ENCODE assay signal across 9 mouse cellular contexts in genomic region chr5:30482319-30482718, GRCm38 (mm10). TPM values are rescaled to one million over a fixed set of nuclear protein-coding genes. Genes with fewer than 3 reads are reported as not detected.
DNase-seq lines count a peak whose midpoint lies in the region; ATAC-seq lines count a peak whose summit lies in the region.
"Had no signal": no experiment of that assay in that cellular context is flagged by ENCODE, and none has a peak within 500 bp of the region (broad histone marks: within the 10 kb centered on the region; RNA-seq: fewer than 3 reads in every experiment).

No protein-coding gene starts in this region.

- intact Hi-C loops in left cerebral cortex, postnatal 25 days (cut with DNase I), result loop anchor here (1.0 to 5.0 kb wide), 3 partner anchors 60 to 265 kb away; no protein-coding TSS in a partner anchor

- WGBS in kidney, embryonic 16.5 days, result 17% methylated on average over 5 of the region's 5 CpGs
- 23% methylated on average over 5 of the region's 5 CpGs for WGBS in midbrain, embryonic 13.5 days

- no peak for ATAC-seq in kidney, embryonic 16.5 days (ENCODE audit: low FRiP score, low TSS enrichment)
- ATAC-seq in midbrain, embryonic 13.5 days, result 0 out of 2 replicates have a peak, but pooled peaks have one; percentile 53

- no peak overlapping the region for H3K9ac ChIP-seq in kidney, embryonic 16.5 days (replicated peaks; ENCODE audit: low read length)
- no peak overlapping the region for H3K9ac ChIP-seq in midbrain, embryonic 13.5 days (replicated peaks)

- no peak overlapping the region for H3K27ac ChIP-seq in kidney, embryonic 16.5 days (ENCODE audit: low read length)
- H3K27ac ChIP-seq in midbrain, embryonic 13.5 days, result no peak overlapping the region

- no peak overlapping the region for H3K4me3 ChIP-seq in kidney, embryonic 16.5 days (ENCODE audit: low read length)
- no peak overlapping the region for H3K4me3 ChIP-seq in midbrain, embryonic 13.5 days (replicated peaks)
- H3K4me3 ChIP-seq: myocyte had no signal

- H3K4me2 ChIP-seq in kidney, embryonic 16.5 days (replicated peaks; ENCODE audit: low read depth, low read length), result no peak overlapping the region
- no peak overlapping the region for H3K4me2 ChIP-seq in midbrain, embryonic 13.5 days (replicated peaks)

- no peaks in the 10 kb centered on the region for H3K27me3 ChIP-seq in kidney, embryonic 16.5 days (ENCODE audit: insufficient read depth, low read length)
- no peaks in the 10 kb centered on the region for H3K27me3 ChIP-seq in midbrain, embryonic 13.5 days

- H3K36me3 ChIP-seq in kidney, embryonic 16.5 days (ENCODE audit: insufficient read depth, low read length), result no peaks in the 10 kb centered on the region
- no peaks in the 10 kb centered on the region for H3K36me3 ChIP-seq in midbrain, embryonic 13.5 days

- no peaks in the 10 kb centered on the region for H3K9me3 ChIP-seq in kidney, embryonic 16.5 days (ENCODE audit: low read length)
- 0 out of 2 replicates have a peak, but pooled peaks cover 4% of the 10 kb centered on the region for H3K9me3 ChIP-seq in midbrain, embryonic 13.5 days

- no peaks in the 10 kb centered on the region for H3K4me1 ChIP-seq in kidney, embryonic 16.5 days (ENCODE audit: insufficient read depth, low read length)
- H3K4me1 ChIP-seq in midbrain, embryonic 13.5 days (replicated peaks), result no peaks in the 10 kb centered on the region

- peak; percentile 69 for DNase-seq in kidney, adult 18-20 months
- peak; percentile 72 for DNase-seq in cerebellum, adult 9-10 months
- peak; percentile 26 to 66 for DNase-seq in frontal cortex, postnatal 14 days (ENCODE audit: low spot score in 2 of 2)
- peak; percentile 75 for DNase-seq in induced T-regulatory cell, adult 2 months (ENCODE audit: low read depth)
- DNase-seq in left cerebral cortex, postnatal 25 days (ENCODE audit: low spot score in 2 of 2), result peak; percentile 69 to 72
- peak; percentile 57 to 82 for DNase-seq in spleen, postnatal 4 days (ENCODE audit: low spot score in 2 of 2)

RNA-seq across cellular contexts. Expression of gene 1700001C02Rik, which starts 16.5 kb away (rescaled TPM):
- polyA plus RNA-seq in kidney, embryonic 16.5 days (2015; fragmentation: Nextera tagmentation; extraction: Ambion mirVana), result not detected in 2 replicates
- not detected for total RNA-seq in left cerebral cortex, postnatal 25 days (2021)
- 0.48 TPM in 1 of 2 replicates, not detected in the other for polyA plus RNA-seq in midbrain, embryonic 13.5 days (2015; fragmentation: Nextera tagmentation; extraction: Ambion mirVana)
- polyA plus RNA-seq: myocyte had no signal

RNA-seq across cellular contexts. Expression of gene Otof, which starts 20.6 kb away (rescaled TPM):
- polyA plus RNA-seq in kidney, embryonic 16.5 days (2015; fragmentation: Nextera tagmentation; extraction: Ambion mirVana), result 0.06 and 0.09 TPM in 2 replicates
- 10 to 100 TPM; 17.3 to 24.0 TPM for total RNA-seq in left cerebral cortex, postnatal 25 days (2021)
- polyA plus RNA-seq in midbrain, embryonic 13.5 days (2015; fragmentation: Nextera tagmentation; extraction: Ambion mirVana), result 1.2 and 1.6 TPM in 2 replicates
- polyA plus RNA-seq: myocyte had no signal
